Mouse (Mus musculus) brown adipose tissue, adult 24 weeks (tissue): ENCODE measurements around the gene Ppp1ca. TPM values are rescaled to one million over a fixed set of nuclear protein-coding genes. Genes with fewer than 3 reads are reported as not detected.

Experiments used
- H3K27ac ChIP-seq: fragments of 200-500 bp; replicated peaks from 2 replicates; pipeline ENCODE4 v1.5.1; 2012; ENCODE audit warnings: low read depth, mild to moderate bottlenecking, low read length
- H3K4me1 ChIP-seq: fragments of 200-500 bp; 2 replicates; pipeline ENCODE4 v1.6.1; 2012; ENCODE audit warnings: low read length, mixed read lengths; ENCODE audit not compliant: control insufficient read depth, insufficient read depth, insufficient read length
- H3K4me3 ChIP-seq: fragments of 200-500 bp; 2 replicates; pipeline ENCODE4 v1.5.1; 2012; ENCODE audit warnings: low read depth, mild to moderate bottlenecking, low read length, moderate library complexity; ENCODE audit not compliant: insufficient read depth
- polyA plus RNA-seq: library from polyadenylated mRNA; stranded (reverse); fragments of >200 nt; gene quantifications from 2 replicates; pipeline ENCODE4 v1.2.4, GENCODE M21; 2012; ENCODE audit not compliant: missing spikeins, insufficient read depth, insufficient read length

Gene Ppp1ca
- polyA plus RNA-seq, 1 experiment = 309 TPM

DNA sequence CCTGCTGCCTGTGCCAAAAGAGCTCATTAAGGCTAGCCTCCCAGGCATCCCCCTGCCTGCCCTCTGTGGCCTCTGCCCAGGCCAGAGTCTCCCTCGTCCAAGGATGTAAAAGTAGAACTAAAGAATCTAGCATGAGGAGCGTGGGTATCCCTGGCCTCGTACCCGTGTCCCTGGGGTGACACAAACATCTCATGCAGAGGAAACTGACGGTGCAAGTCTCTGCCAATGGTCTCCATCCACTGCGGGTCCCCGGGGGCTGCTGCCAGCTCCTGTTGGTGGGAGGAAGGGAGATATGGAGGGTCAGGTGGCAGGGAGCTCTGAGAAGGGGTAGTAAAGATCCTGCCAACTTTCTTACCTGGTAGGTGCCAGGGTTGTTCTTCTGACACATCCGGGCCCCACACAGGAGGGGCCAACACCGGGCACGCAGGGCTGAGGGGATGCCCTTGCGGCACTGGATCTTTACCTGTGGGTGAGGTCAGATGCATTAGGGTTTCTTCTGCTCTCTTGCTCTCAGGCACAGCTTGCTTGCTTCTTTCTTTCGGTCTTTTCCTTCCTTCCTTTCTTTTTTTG is 2.7 kb upstream of the Ppp1ca start:
- Histone ChIP-seq H3K27ac (no peak overlapping the region), H3K4me3 (no peak overlapping the region), H3K4me1 (peaks cover 9% of the 10 kb centered on the region)

GRCm38 (mm10) chr19:4190831-4191334 is 982 bp upstream of the Ppp1ca start, which contains the start of gene Tbc1d10c:
Gene Tbc1d10c, minus strand, starts transcription at chr19:4191284.
- peak within 1 kb of the TSS; percentile 84 for H3K27ac ChIP-seq
- H3K4me3 ChIP-seq = peak within 1 kb of the TSS; percentile 94

GRCm38 (mm10) chr19:4192251-4192985 is 553 bp downstream of the Ppp1ca start:
- H3K4me3 ChIP-seq = peak overlapping the region; percentile 94
- peak overlapping the region; percentile 84 for H3K27ac ChIP-seq
- peaks cover 17% of the 10 kb centered on the region for H3K4me1 ChIP-seq

More at GRCm38 (mm10) chr19:4190831-4191334, 982 bp upstream of the Ppp1ca start, which contains the start of gene Tbc1d10c:
- H3K4me1 ChIP-seq = peaks cover 11% of the 10 kb centered on the region

- no peak overlapping the region for H3K27ac ChIP-seq
Measured at GRCm38 (mm10) chr19:4193129-4193528, 1.3 kb downstream of the Ppp1ca start.

DNA sequence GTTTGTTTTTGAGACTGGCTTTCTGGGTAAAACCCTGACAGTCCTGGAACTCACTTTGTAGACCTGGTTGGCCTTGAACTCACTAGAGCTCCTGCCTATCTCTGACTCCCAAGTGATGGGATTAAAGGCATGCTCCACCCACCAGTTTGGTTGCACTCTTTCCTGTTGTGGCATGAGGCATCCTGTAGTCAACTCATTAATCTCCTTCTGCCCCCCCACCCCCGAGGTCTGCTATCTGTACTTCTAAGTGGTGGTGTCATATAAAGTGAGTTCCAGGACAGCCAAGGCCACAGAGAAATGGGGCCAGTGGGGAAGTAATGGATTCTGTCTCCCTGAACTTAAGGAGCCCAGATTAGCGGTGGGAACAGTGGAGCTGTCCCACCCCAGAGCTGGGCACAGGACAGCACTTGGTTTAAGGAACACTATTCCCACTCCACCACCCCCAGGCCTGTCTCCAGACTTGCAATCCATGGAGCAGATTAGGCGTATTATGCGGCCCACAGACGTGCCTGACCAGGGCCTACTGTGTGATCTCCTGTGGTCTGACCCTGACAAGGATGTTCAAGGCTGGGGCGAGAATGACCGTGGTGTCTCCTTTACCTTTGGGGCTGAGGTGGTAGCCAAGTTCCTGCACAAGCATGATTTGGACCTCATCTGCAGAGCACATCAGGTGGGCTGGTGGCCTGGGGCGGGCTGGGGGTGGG is 2.3 kb downstream of the Ppp1ca start:
- H3K27ac ChIP-seq = no peak overlapping the region
- H3K4me1 ChIP-seq = peaks cover 17% of the 10 kb centered on the region
- H3K4me3 ChIP-seq = no peak overlapping the region

More at GRCm38 (mm10) chr19:4193129-4193528, 1.3 kb downstream of the Ppp1ca start:
- H3K4me3 ChIP-seq = peak overlapping the region; percentile 94
- peaks cover 17% of the 10 kb centered on the region for H3K4me1 ChIP-seq

- Histone ChIP-seq H3K4me1 (peaks cover 17% of the 10 kb centered on the region), H3K4me3 (no peak overlapping the region), H3K27ac (no peak overlapping the region)
Measured at GRCm38 (mm10) chr19:4194776-4195650, 3.1 kb downstream of the Ppp1ca start.

GRCm38 (mm10) chr19:4196048-4196447 is 4.2 kb downstream of the Ppp1ca start:
- Histone ChIP-seq H3K27ac (no peak overlapping the region), H3K4me1 (peaks cover 24% of the 10 kb centered on the region), H3K4me3 (no peak overlapping the region)

- no peak overlapping the region for H3K27ac ChIP-seq
- H3K4me3 ChIP-seq = no peak overlapping the region
- H3K4me1 ChIP-seq = peaks cover 24% of the 10 kb centered on the region
Measured at GRCm38 (mm10) chr19:4196548-4196947, 4.7 kb downstream of the Ppp1ca start.

- Histone ChIP-seq H3K27ac (no peak overlapping the region), H3K4me1 (peaks cover 24% of the 10 kb centered on the region), H3K4me3 (no peak overlapping the region)
Measured at GRCm38 (mm10) chr19:4197180-4197579, 5.3 kb downstream of the Ppp1ca start.

DNA sequence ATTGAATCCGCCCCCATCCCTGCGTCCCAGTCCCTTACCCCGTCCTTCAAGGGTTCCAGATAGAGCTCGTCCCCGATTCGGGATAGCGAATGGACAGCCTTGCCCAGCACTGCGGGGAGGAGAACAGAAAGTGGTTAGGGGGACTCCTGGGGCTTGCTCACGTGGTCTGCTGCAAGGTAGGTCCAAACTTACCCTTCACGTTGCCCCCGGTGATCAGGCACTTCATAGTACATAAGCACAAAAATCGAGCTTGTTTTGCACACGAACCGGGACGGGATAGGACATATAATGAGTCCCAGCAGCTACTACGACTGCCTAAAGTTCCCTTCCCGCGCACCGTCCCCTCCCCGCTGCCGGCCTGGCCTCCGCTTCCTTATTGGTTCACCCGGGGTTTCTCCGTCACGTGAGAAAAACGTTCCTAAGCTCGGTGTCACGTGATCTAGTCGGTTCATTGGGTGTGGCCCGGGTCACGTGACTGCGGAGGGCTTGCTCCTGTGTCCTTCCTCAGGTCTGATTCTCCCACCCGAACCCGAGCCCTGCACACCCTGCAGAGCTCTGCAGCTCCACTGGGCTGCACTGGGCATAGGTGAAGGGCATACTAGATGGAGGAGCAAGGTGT is 9.5 kb downstream of the Ppp1ca start, which contains the start of gene Rad9a:
Gene Rad9a, minus strand, starts transcription at position 372 of the 619 bp plus-strand sequence.
- Histone ChIP-seq H3K4me3 (peak within 1 kb of the TSS; percentile 70), H3K27ac (peak within 1 kb of the TSS; percentile 58), H3K4me1 (peaks cover 10% of the 10 kb centered on the region)

DNA sequence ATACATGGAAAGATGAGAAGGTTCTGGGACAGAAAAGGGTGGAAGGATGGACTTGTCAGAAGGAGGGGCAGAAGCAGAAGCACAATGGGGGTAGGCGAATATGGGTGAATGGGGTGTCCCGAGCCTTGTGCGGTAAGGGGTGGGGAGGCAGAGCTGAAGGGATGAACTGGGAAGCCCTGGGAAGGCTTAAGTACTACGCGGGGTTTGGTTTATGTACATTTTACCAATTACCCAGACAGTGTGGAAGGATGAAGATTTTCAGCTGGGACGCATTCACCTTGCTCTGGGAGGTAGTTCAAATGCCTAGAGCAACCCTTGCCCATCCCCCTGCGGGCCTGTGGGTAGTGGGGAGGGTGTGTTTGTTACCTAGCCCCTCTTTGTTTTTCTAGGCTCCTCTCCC is 10.3 kb downstream of the Ppp1ca start:
- H3K27ac ChIP-seq = no peak overlapping the region
- H3K4me3 ChIP-seq = peak overlapping the region; percentile 70
- H3K4me1 ChIP-seq = peaks cover 7% of the 10 kb centered on the region; the same call in 1 of the 2 replicates

- H3K4me1 ChIP-seq = peaks cover 7% of the 10 kb centered on the region; the same call in 1 of the 2 replicates
- H3K4me3 ChIP-seq = no peak overlapping the region
- H3K27ac ChIP-seq = no peak overlapping the region
Measured at GRCm38 (mm10) chr19:4203148-4203547, 11.3 kb downstream of the Ppp1ca start.

GRCm38 (mm10) chr19:4203604-4204326 is 11.9 kb downstream of the Ppp1ca start:
- H3K4me1 ChIP-seq = peaks cover 7% of the 10 kb centered on the region; the same call in 1 of the 2 replicates
- H3K27ac ChIP-seq = no peak overlapping the region

More at GRCm38 (mm10) chr19:4203604-4204326, 11.9 kb downstream of the Ppp1ca start:
- H3K4me3 ChIP-seq = no peak overlapping the region
